Mouse (Mus musculus) neural tube, embryonic 14.5 days (tissue): ENCODE results near the gene Arid3b. TPM values are rescaled to one million over a fixed set of nuclear protein-coding genes. Genes with fewer than 3 reads are reported as not detected.
"Not testable (repeated sequence)": the region's sequence is repeated elsewhere in the genome, so short reads cannot be mapped to it uniquely, and the experiment has no call there.

Source experiments
- ATAC-seq: fragments of 200-750 bp; cut with Nextera tagmentation; 2 replicates; pipeline ENCODE4 v1.8.0; 2017; ENCODE audit warnings: low read depth, mild to moderate bottlenecking, moderate TSS enrichment, moderate library complexity
- H3K27ac ChIP-seq: fragments of 300-500 bp; sonication (generic); 2 replicates; pipeline ENCODE4 v1.5.1; 2014; ENCODE audit warnings: low read depth, mild to moderate bottlenecking, control low read depth, low read length, moderate library complexity, mixed read lengths
- H3K27me3 ChIP-seq: fragments of 300-500 bp; sonication (generic); 2 replicates; pipeline ENCODE4 v1.6.1; 2014; ENCODE audit warnings: low read length; ENCODE audit not compliant: control insufficient read depth, insufficient read depth
- H3K36me3 ChIP-seq: fragments of 300-500 bp; sonication (generic); 2 replicates; pipeline ENCODE4 v1.6.1; 2014; ENCODE audit warnings: low read length, mixed read lengths; ENCODE audit not compliant: control insufficient read depth, insufficient read depth
- H3K4me1 ChIP-seq: fragments of 300-500 bp; sonication (generic); 2 replicates; pipeline ENCODE4 v1.6.1; 2014; ENCODE audit warnings: low read length; ENCODE audit not compliant: control insufficient read depth, insufficient read depth
- H3K4me2 ChIP-seq: fragments of 300-500 bp; sonication (generic); 2 replicates; pipeline ENCODE4 v1.6.1; 2014; ENCODE audit warnings: mild to moderate bottlenecking, low read depth, low read length, control low read depth
- H3K4me3 ChIP-seq: fragments of 300-500 bp; sonication (generic); 2 replicates; pipeline ENCODE4 v1.5.1; 2014; ENCODE audit warnings: low read depth, low read length, control low read depth, mixed read lengths
- H3K9ac ChIP-seq: fragments of 300-500 bp; sonication (generic); replicated peaks from 2 replicates; pipeline ENCODE4 v1.6.1; 2014; ENCODE audit warnings: low read depth, mild to moderate bottlenecking, control low read depth, low read length, mixed read lengths
- H3K9me3 ChIP-seq: fragments of 300-500 bp; sonication (generic); 2 replicates; pipeline ENCODE4 v1.6.1; 2016; ENCODE audit warnings: low read length; ENCODE audit not compliant: control insufficient read depth
- WGBS: fragments of 180-500 bp; shearing (Covaris S2); extraction: QIAGEN DNeasy Blood & Tissue Kit; methylation state at CpG from one replicate; pipeline ENCODE4 v1.1.7; 2014; 5-methylcytosine and 5-hydroxymethylcytosine counted together
- polyA plus RNA-seq: library from polyadenylated mRNA; unstranded; fragments of >200 nt; fragmentation: Nextera tagmentation; extraction: Ambion mirVana; gene quantifications from 2 replicates; pipeline ENCODE4 v1.2.1, GENCODE M21; 2014

Arid3b gene
- 6.3 and 7.3 TPM in 2 replicates for polyA plus RNA-seq

GRCm38 (mm10) chr9:57836581-57837170 is at the start of gene Arid3b:
Arid3b (minus strand) TSS chr9:57836793.
- peak within 1 kb of the TSS; percentile 78 for H3K9ac ChIP-seq
- H3K4me2 ChIP-seq = peak within 1 kb of the TSS; percentile 68

GRCm38 (mm10) chr9:57883413-57883812 is 46.8 kb upstream of the Arid3b start:
- Histone ChIP-seq H3K27ac (no peak overlapping the region), H3K9ac (no peak overlapping the region), H3K4me3 (no peak overlapping the region), H3K36me3 (no peaks in the 10 kb centered on the region), H3K27me3 (no peaks in the 10 kb centered on the region), H3K9me3 (no peaks in the 10 kb centered on the region), H3K4me2 (no peak overlapping the region), H3K4me1 (no peaks in the 10 kb centered on the region)
- 78% methylated on average over 1 of the region's 1 CpGs for WGBS
- no peak for ATAC-seq

More at GRCm38 (mm10) chr9:57836581-57837170, at the start of gene Arid3b:
- peak; percentile 99 for ATAC-seq
- Histone ChIP-seq H3K4me3 (peak within 1 kb of the TSS; percentile 82), H3K27ac (peak within 1 kb of the TSS; percentile 69), H3K27me3 (no peaks in the 10 kb centered on the region), H3K4me1 (peaks cover 24% of the 10 kb centered on the region), H3K9me3 (no peaks in the 10 kb centered on the region), H3K36me3 (no peaks in the 10 kb centered on the region)
- WGBS = under 1% methylated on average over 44 of the region's 45 CpGs

GRCm38 (mm10) chr9:57881781-57882180 is 45.2 kb upstream of the Arid3b start:
- not testable (repeated sequence) for H3K4me1 ChIP-seq, H3K9me3 ChIP-seq, H3K4me2 ChIP-seq, H3K4me3 ChIP-seq, H3K27ac ChIP-seq, H3K27me3 ChIP-seq, H3K9ac ChIP-seq, H3K36me3 ChIP-seq, ATAC-seq
- WGBS = 96% methylated on average over 2 of the region's 2 CpGs

GRCm38 (mm10) chr9:57880278-57880677 is 43.7 kb upstream of the Arid3b start:
- Histone ChIP-seq H3K4me2 (no peak overlapping the region), H3K4me1 (no peaks in the 10 kb centered on the region), H3K36me3 (no peaks in the 10 kb centered on the region), H3K4me3 (no peak overlapping the region), H3K27ac (no peak overlapping the region), H3K27me3 (no peaks in the 10 kb centered on the region), H3K9me3 (no peaks in the 10 kb centered on the region), H3K9ac (no peak overlapping the region)
- whole genome bisulfite sequencing = 20% methylated on average over 4 of the region's 4 CpGs
- ATAC-seq = no peak

- H3K4me1 ChIP-seq = no peaks in the 10 kb centered on the region
- H3K36me3 ChIP-seq = no peaks in the 10 kb centered on the region
These were observed 42.6 kb upstream of the Arid3b start for GRCm38 (mm10) chr9:57879213-57879612.

GRCm38 (mm10) chr9:57874994-57875393 is 38.4 kb upstream of the Arid3b start:
- WGBS = 76% methylated on average over 3 of the region's 3 CpGs
- Histone ChIP-seq H3K27ac (no peak overlapping the region), H3K4me3 (no peak overlapping the region), H3K27me3 (no peaks in the 10 kb centered on the region), H3K36me3 (no peaks in the 10 kb centered on the region), H3K4me1 (no peaks in the 10 kb centered on the region), H3K9ac (no peak overlapping the region), H3K9me3 (no peaks in the 10 kb centered on the region), H3K4me2 (no peak overlapping the region)
- no peak for ATAC-seq

More at GRCm38 (mm10) chr9:57879213-57879612, 42.6 kb upstream of the Arid3b start:
- Histone ChIP-seq H3K4me3 (no peak overlapping the region), H3K27ac (no peak overlapping the region), H3K4me2 (no peak overlapping the region), H3K27me3 (no peaks in the 10 kb centered on the region), H3K9ac (no peak overlapping the region), H3K9me3 (no peaks in the 10 kb centered on the region)
- no peak for ATAC-seq
- 70% methylated on average over 3 of the region's 3 CpGs for WGBS

GRCm38 (mm10) chr9:57874134-57874533 is 37.5 kb upstream of the Arid3b start:
- Histone ChIP-seq H3K27ac (no peak overlapping the region), H3K4me2 (no peak overlapping the region), H3K4me1 (no peaks in the 10 kb centered on the region), H3K36me3 (no peaks in the 10 kb centered on the region), H3K27me3 (no peaks in the 10 kb centered on the region), H3K9me3 (no peaks in the 10 kb centered on the region), H3K4me3 (no peak overlapping the region), H3K9ac (no peak overlapping the region)
- ATAC-seq = no peak
- WGBS = 81% methylated on average over 5 of the region's 5 CpGs

GRCm38 (mm10) chr9:57870273-57870816 is 33.8 kb upstream of the Arid3b start:
- Histone ChIP-seq H3K9me3 (no peaks in the 10 kb centered on the region), H3K9ac (no peak overlapping the region), H3K36me3 (no peaks in the 10 kb centered on the region), H3K4me3 (no peak overlapping the region), H3K27me3 (no peaks in the 10 kb centered on the region), H3K4me1 (no peaks in the 10 kb centered on the region), H3K27ac (no peak overlapping the region), H3K4me2 (no peak overlapping the region)
- WGBS = 57% methylated on average over 2 of the region's 2 CpGs
- no peak for ATAC-seq

- Histone ChIP-seq H3K27ac (no peak overlapping the region), H3K4me2 (no peak overlapping the region), H3K36me3 (no peaks in the 10 kb centered on the region), H3K9ac (no peak overlapping the region), H3K27me3 (no peaks in the 10 kb centered on the region), H3K9me3 (no peaks in the 10 kb centered on the region), H3K4me1 (no peaks in the 10 kb centered on the region), H3K4me3 (no peak overlapping the region)
- no peak for ATAC-seq
- WGBS = 83% methylated on average over 6 of the region's 6 CpGs
These were observed 32.2 kb upstream of the Arid3b start for GRCm38 (mm10) chr9:57868767-57869166.
